Mouse (Mus musculus): Measurements from ENCODE around the gene Ifi27l2a.
A peak's percentile ranks its signal among the peaks of the same experiment; 100 is the strongest.
"Not testable (repeated sequence)": the region's sequence is repeated elsewhere in the genome, so short reads cannot be mapped to it uniquely, and the experiment has no call there.

Ifi27l2a gene

DNA sequence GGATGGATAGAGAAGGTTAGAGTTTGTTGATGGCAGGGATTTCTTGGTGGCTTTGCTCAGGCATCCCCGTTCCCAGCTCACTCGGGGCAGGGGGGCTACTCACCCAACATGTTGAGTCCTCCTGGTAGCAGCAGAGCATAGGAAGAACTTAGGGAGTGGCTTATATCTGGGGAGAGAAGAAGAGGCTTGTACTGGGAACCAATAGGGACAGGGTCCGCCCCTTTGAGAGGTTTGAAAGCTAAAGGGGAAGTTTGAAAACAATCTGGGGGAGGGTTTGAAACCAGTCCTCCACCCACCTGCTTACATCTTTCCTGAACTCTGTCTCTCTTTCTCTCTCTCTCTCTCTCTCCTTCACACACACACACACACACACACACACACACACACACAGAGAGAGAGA is at the start of gene Ifi27l2a:
Gene Ifi27l2a, minus strand, starts transcription at position 157 of the 400 bp plus-strand sequence.
- no peak for DNase-seq (ENCODE audit: low spot score)

DNA sequence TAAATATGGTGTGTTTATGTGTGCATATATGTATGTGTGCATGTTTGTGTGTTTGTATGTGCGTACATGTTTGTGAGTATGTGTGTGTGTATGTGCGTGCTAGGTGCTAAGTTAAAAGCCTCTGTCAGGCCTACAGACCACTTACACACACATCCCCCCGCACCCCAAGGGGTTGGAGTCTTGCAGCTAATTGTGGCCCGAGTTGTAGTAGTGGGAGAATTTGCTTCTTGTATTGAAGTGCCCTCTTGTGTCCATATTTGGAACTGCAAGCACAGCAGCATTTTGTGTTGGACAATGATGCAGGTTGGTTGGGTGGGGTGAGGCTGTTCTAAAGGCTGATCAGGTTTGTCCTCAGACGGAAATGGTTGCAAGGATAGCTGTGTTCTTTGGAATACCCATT is 49.3 kb upstream of the Ifi27l2a start:
- DNase-seq (ENCODE audit: low spot score): peak; percentile 87

DNA sequence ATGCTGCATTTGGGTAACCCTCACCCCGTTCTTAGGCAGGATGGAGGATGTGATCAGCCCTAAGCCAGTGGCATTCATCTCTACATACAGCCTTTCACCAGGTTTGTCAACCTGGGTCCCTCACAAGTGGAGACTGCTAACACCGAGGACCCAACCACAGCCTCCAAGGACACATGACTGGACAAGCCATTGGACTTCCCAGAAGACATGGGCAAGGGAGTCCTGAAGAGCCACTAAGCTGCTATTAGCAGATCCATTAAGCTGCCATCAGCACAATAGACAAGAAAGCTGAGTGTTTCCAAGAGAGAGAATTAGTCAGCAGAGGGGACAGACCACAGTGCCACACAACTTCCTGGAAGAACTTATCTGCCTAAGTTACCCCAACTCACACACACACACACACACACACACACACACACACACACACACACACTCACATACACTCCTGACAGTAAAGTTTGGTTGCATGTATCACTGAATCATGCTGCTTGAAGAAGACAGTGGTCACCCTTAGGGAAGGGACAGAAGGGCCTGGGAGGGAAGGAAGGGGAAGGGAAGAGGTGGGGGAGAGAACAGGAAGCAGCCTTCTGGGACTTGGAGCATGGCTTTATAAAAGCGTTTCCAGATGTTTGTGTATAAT is 47.7 kb upstream of the Ifi27l2a start:
- no peak for DNase-seq (ENCODE audit: low spot score)

DNA sequence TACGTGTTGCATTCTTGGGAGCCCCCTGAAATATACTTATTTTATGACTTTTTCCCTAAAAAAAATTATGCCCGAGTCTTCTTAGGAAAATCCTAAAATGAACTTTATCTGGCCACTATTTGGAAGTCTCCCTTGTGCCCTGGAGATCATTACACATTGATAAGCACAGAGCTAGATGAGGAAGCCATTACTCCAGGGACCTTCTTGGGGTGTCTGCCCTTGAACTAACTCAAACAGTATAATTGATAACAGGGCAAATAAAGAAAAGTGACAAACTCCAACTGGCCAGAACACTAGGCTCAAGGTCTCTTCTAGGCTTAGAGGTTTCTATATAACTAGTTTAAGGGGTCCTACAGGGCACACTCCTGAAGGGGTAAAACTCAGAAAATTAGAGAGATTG is 44.3 kb upstream of the Ifi27l2a start:
- no peak for DNase-seq (ENCODE audit: low spot score)

DNA sequence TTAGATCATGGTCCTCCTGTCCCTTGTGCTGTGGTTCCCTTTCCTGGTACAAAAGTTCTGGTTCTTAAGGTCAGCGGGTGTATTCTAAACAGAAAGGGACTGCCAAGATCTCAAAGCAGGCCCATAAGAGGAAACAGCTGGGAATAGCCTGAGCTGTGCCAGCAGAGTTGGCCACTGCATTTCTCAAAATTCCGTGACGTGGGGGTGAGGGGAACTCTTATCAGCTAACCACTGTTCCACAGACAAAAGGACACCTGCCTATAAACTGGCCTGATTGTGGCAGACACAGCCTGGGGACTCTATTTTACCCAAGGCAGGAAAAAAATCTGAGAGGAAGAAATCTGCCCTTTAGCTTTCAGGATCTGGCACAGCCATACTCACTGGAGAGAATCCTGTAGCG is 43.8 kb upstream of the Ifi27l2a start:
- no peak for DNase-seq (ENCODE audit: low spot score)

DNA sequence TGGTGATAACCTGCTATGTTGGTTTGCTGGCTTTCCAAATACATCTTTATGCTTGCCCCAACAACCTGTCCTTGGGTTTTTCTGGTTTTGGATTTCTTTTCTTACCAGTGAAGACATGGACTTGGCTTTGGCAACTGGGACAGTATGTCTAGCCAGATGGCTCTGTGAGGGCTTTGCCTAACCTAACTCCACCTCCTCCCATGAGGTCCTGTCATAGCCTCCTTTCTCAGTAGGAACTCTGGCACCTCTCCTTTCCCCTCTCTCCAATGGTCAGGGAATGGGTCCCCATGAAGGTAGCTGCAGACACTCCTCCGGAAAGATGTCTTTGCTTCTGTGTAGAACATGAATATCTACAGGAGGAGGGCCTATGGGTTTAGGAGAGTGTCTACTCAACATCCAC is 43.2 kb upstream of the Ifi27l2a start:
- no peak for DNase-seq (ENCODE audit: low spot score)

DNA sequence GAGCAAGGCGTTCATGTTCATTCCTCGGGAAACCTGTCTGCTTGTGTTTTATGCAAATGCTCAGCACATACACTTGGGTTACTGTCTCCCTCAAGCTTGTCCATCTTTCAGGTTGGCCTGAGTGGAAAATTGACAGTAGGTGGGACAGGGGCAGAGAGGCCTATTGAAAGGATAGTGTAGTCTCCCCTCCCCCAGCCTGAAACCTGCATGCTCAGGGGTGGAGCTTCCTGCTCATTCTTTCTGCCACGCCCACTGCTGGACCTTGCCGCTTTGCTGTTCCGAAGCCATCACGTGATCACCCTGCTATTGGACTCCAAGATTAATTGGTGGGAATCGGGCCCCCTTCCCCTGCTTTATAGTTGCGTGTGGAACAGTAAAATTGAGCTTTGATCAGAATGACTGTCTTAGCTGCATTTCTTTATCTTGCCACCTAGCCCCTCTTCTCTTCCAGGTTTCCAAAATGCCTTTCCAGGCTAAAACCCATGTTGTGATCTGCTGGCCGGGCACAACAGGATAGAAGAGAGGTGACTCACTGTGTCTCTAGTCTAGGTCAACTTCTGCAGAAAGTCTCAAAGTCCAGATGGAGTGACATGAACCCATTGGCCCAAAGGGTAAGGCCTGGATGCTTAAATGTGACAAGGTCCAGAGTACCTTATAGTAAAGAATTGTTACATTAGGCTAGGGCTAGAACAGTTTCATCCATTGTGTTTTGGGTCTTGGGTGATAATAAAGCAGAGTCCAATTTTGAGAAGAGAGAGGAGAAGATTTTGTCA is 40.9 kb upstream of the Ifi27l2a start:
- DNase-seq (ENCODE audit: low spot score): not testable (repeated sequence)

DNA sequence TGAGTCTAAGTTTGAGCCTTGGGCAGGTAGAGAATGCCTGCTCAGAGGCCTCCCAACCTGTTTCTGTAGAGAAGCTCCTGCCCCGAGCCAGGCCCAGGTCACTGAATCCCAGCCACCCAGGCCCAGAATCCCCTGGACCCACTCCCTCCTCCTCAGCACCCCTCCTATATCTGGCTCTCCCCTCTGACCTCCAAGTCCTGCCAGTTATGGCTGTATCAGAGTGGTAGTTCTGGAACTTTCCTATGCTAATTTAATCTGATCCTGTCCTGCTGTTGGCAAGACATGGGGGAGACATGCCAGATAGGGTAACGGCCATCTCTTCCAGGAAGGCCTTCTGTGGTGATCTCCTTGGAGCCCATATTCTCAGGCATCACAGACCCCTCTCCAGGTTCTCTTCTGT is 39.3 kb upstream of the Ifi27l2a start:
- no peak for DNase-seq (ENCODE audit: low spot score)

DNA sequence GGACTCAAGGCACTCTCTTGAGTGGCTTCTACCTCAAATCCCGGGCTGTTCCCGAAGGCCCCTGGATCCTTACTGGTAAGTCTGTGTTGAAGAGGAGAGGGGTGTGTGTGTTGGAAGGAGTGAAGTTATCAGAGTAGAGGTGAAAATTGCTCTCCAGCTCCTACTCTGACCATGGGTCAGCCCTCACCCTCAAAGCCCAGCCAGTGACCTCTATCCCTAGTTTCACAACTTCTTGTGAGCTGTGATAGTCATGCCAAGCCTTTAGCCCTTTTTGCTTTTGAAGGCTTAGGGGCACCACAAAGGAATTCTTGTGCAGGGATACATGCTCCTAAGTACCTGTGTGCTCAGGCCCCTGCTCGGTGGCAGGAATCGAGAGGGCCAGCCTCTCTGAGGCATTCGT is 38.2 kb upstream of the Ifi27l2a start:
- peak; percentile 0 for DNase-seq (ENCODE audit: low spot score)

DNA sequence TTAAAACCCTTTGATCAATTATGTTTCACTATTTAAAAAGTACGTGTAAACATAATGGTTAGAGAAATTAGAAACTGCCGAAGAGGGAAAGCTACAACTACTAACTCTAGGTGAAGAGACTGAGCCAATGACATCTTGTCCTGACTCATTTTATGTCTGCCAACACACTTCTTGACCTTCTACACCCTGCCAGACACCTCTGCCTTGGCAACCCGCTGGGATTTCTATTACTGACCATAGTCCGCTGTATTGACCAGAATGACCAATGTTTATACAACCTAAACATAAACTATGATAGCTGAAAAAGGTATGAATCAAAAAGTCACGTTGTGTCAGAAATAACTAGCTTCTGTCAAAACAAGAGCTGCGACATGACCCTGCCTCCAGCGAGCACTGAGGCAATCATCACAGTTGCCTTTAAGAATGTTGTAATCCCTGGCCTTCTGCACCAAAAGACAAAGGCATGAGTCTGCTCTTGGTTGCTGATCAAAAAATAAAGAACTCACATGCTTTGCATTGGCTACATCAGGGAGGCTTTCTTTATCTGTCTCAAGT is 34.1 kb upstream of the Ifi27l2a start:
- no peak for DNase-seq (ENCODE audit: low spot score)

DNA sequence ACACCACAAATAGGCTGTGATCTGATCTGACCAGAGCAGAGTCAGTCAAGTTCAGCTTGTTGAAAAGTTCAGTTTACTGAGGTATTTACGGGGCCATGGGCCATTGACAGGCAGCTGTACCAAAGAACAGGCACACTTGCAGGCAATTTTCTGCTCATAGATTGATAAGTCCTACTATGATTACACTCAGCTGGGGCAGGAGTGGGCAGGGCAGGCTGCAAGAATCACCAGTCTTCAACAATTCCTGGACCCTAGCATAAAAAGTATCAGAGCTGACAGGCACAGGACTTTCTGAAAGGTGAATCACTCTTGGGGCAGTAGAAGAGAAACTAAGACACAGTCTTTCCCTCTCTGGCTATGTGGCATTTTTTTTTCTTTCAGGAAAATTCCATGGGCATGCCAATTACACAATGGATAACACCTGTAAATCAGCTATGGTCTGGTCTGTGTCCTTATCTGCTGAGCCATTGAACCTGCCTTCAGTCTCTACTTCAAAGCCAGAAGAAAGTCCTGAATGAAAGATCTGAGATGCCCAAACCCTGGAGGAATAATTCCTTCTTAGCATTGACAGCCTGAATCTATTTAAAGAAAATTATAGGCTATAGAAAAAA is 33.4 kb upstream of the Ifi27l2a start:
- no peak for DNase-seq (ENCODE audit: low spot score)

DNA sequence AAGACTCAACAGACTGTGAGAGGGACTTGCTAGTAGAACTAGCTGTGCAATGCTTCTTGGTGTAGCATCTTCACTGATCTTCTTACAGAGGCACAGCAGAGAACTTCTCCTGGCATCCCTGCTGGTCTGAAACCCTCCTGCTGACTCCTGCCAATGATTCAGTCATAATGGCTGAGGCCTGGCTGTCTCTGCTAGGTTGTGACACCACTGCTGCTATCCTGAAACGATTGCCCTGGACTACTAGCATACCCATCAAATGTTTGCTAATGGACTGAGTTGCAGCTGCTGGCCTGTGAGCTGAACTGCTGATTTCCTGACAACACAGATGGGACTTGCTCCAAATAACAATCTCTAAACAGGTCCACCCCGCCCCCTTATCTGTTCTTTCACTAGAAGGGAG is 31.0 kb upstream of the Ifi27l2a start:
- DNase-seq (ENCODE audit: low spot score): no peak

DNA sequence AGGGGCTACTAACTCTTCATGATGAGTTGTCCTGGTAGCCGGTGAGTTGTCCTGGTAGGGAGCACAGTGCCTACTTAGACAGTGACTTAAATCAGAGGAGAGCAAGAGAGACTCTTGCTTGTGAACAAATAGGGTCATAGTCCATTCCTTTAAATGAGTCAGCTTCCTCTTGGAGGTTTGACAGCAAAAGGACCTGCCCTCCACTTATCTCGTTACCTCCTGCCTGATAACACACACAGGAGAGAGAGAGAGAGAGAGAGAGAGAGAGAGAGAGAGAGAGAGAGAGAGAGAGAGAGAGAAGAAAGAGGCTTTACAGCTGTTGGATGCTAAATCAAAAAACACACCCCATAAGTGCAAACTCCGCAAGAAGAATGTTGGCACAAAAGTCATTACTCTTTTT is 13.7 kb upstream of the Ifi27l2a start, which contains the start of gene Ifi27l2b:
Gene Ifi27l2b, minus strand, starts transcription at position 84 of the 400 bp plus-strand sequence.
- no peak for DNase-seq (ENCODE audit: low spot score)

DNA sequence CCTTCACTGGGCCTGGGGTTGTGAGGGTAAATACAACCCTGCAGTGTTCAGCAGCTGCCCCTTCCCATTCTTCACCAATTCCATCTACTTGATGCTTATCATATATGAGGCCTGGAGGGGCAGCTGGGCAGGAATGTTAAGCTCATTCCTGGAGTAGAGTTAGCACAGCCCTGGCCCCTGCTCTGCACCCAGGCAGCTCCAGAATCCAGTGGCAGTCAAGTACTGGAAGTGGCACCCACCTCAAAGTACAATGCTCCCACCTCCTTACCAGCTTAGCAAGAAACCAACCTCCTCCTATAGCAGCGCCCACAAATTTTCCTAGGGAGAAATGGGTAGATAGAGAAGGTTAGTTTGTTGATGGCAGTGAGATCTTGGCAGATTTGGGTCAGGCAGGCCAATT is 13.2 kb upstream of the Ifi27l2a start:
- DNase-seq (ENCODE audit: low spot score): not testable (repeated sequence)

DNA sequence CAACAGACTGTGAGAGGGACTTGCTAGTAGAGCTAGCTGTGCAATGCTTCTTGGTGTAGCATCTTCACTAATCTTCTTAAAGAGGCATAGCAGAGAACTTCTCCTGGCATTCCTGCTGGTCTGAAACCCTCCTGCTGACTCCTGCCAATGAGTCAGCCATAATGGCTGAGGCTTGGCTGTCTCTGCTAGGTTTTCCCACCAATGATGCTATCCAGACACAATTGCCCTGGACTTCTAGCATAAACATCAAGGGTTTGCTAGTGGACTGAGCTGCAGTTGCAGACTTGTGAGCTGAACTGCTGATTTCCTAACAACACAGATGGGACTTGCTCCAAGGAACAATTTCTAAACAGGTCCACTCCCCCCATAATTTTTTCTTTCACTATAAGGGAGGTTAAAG is 9.9 kb upstream of the Ifi27l2a start:
- no peak for DNase-seq (ENCODE audit: low spot score)

DNA sequence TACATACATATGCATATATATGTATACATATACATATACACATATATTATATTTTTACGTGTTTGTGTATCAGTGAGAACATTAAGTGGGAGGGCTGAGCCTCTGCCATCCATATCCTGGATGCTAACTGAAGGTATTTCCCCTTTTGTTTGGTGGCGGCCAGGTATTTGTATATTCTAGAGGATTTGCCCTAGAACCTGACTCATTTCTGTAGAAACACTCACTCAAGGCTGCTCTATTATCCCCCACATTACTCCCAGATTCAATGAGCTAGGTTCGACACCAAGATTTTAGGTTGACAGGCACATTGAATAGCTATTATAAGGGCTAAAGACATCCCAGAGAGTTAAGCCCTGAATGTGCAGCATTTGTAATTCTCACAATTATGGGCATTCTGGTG is 1.6 kb upstream of the Ifi27l2a start:
- no peak for DNase-seq (ENCODE audit: low spot score)

DNA sequence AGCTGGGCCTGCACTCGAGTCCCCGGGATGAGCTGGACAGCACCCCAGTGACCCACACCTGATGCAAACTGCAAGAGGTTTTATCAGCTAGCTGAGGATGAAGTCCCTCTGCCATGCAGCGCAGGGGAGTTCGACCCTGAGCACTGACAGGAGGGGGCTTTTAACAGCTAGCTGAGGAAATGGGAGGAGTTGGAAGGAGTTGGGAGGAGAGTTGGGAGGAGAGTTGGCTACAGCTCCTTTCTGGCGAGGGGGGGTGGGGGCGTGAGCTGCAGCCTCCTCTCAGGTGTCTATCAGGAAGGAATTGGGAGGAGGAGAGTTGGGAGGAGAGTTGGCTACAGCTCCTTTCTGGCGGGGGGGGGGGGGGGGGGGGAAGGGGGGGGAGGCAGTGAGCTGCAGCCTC is 781 bp upstream of the Ifi27l2a start:
- DNase-seq (ENCODE audit: low spot score): not testable (repeated sequence)

DNA sequence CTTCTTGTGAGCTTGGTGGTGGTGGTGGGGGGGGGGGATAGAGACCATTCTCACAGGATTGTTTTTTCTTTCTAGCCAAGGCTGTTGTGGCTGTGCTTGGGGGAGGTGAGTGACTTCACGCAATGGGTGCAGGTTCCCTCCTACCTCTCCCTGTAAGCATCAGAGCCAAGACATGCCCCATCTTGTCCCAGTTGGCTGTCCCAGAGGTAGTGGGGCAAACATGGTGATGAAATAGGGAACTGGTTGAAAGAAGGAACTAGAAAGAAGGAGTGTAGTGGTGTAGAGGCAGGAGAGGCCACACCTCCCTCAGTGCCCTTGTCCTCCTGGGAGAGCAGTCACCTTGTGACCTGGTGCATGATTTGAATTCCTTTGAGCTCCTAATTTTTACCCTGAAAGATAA is 5.9 kb downstream of the Ifi27l2a start:
- DNase-seq (ENCODE audit: low spot score): no peak

DNA sequence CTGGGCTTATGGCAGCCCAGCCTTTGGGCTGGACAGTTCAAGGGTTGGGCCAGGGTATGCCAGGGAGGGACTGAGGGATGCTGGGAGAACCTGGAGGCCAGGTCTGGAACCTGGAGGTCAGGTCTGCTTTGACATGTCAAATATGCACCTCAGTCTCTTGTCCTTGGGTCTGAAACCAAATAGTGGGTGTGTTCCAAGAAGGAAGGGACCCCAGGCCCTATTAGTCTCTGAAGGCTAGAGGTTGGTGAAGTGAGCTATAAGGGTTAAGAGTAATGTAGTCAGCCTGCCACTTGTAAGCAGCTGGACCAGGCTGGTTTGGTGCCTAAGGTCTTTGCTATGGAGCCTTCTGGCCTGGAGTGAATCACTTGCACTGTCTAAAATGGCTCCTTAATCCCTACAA is 8.6 kb downstream of the Ifi27l2a start:
- no peak for DNase-seq (ENCODE audit: low spot score)

DNA sequence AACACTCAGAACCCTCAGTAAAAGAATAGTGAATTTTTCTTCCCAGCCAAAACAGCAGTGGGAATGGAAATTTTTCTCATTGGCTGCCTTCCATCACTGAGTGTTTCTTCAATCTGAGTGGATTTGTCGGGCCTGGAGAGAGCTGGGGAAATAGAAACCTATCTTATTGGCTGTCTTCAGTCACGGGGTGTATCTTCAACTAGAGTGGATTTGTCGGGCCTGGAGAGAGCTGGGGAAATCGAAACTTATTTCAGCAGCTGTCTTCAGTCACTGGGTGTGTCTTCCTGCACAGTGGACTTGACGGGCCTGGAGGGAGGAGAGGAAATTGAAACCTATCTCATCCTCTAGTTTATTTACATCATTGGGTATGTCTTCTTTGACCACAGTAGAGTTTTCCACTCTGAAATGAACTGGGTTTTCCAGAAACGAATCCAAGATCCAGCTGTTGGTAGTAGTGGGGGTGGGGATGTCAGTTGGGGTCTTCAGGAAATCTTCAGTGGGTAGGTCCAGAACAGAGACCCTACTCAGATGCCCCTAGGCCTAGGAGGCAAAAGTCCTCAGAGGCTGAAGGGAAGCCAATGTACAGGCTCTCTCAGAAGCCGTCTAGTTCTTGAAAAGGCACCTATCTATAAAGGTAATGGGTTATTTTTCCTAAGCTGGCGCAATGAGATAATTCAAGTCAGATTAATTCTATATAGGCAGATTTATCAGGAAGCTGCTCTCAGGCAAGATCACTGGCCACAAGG is 9.3 kb downstream of the Ifi27l2a start, which contains the start of gene Ifi27:
Gene Ifi27, plus strand, starts transcription at position 226 of the 746 bp plus-strand sequence.
- DNase-seq (ENCODE audit: low spot score): peak; percentile 78

DNA sequence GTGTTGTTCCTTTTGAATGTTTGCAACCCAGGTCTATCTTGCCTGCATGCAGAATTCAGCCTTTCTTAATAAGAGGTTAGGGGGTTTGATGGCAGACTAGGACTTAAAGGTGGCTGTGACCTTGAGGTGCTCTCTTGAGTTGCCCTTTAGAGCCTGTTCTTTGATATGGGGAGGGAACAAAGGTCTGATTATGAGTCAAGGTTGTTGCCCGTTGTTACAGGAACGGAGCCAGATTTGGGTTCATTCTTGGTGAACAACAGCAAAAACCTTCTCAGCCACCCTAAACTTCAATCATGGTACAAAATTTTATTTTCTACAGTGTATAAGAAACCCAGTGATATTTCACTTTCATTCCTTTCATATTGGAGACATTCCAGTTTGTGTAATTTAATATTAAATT is 10.1 kb downstream of the Ifi27l2a start:
- DNase-seq (ENCODE audit: low spot score): no peak

DNA sequence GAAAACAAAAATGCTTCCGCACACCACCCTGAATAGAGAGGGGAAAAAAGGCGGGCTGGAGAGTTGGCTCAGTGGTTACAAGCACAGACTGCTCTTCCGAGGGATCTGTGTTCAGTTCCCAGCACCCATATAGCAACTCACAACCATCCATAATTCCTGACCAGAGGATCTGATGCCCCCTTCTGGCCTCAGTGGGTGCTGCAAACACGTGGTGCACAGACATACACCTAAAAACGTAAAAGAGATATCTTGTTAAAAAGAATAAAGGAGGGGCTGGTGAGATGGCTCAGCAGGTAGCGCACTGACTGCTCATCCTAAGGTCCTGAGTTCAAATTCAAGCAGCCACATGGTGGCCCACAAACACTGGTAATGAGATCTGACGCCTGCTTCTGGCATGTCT is 16.8 kb downstream of the Ifi27l2a start:
- DNase-seq (ENCODE audit: low spot score): peak; percentile 33

All from layer of hippocampus, adult 11-12 months (tissue).